Mouse (Mus musculus): ENCODE data around the gene Tomm7.
"Not testable (repeated sequence)": the region's sequence is repeated elsewhere in the genome, so short reads cannot be mapped to it uniquely, and the experiment has no call there.

DNA sequence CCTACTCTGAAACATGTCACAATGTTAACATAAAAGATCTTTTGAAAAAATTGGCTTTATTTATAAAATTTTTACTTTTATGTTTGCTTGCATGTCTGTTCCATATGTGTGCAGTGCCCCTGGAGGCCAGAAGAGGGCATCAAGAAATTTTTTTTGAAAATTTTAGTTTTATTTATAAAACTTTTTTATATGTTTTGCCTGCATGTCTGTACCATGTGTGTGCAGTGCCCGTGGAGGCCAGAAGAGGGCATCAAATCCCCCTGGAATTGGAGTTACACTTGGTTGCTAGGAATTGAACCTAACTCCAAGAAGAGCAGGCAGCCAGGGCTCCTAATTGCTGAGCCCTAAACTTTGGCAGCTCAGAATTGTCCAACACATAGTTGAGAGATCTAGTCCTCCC, 9.0 kb upstream of the Tomm7 start:
- TF ChIP-seq POLR2A (IDR thresholded peaks at IDR 0.05; ENCODE audit: control insufficient read depth, low read depth, low read length); CTCF (IDR thresholded peaks at IDR 0.05; ENCODE audit: control insufficient read depth, insufficient read depth, insufficient replicate concordance, low read depth, low read length): not testable (repeated sequence)
